Mouse (Mus musculus): ENCODE measurements at regions not wholly inside any gene's neighbourhood (a gene's known extent, or its start where the extent isn't known, plus 50 kb on each side); places are given as distances from the start of the nearest gene placed in this dataset.

- no peak for DNase-seq
Measured at GRCm38 (mm10) chr6:14298167-14298566, 426.8 kb upstream of the 2610001J05Rik start.

- no peak for DNase-seq
Measured at GRCm38 (mm10) chr6:14297428-14297827, 426.1 kb upstream of the 2610001J05Rik start.

- DNase-seq = no peak
Measured at GRCm38 (mm10) chr6:14290843-14291242, 419.5 kb upstream of the 2610001J05Rik start.

- DNase-seq = no peak
Measured at GRCm38 (mm10) chr6:14281476-14281875, 410.2 kb upstream of the 2610001J05Rik start.

GRCm38 (mm10) chr6:14261941-14262340 lies 390.6 kb upstream of the 2610001J05Rik start:
- DNase-seq = no peak

- no peak for DNase-seq
Measured at GRCm38 (mm10) chr6:14240331-14240730, 369.0 kb upstream of the 2610001J05Rik start.

GRCm38 (mm10) chr6:14239151-14239550 lies 367.8 kb upstream of the 2610001J05Rik start:
- peak; percentile 5 for DNase-seq

- DNase-seq = no peak
Measured at GRCm38 (mm10) chr6:14230823-14231222, 359.5 kb upstream of the 2610001J05Rik start.

- peak; percentile 27 for DNase-seq
Measured at GRCm38 (mm10) chr6:14207509-14207908, 336.2 kb upstream of the 2610001J05Rik start.

GRCm38 (mm10) chr6:14197107-14197506 lies 325.8 kb upstream of the 2610001J05Rik start:
- no peak for DNase-seq

- no peak for DNase-seq
Measured at GRCm38 (mm10) chr6:14195351-14195750, 324.0 kb upstream of the 2610001J05Rik start.

GRCm38 (mm10) chr6:14191387-14192023 lies 320.2 kb upstream of the 2610001J05Rik start:
- no peak for DNase-seq

GRCm38 (mm10) chr6:14185921-14186420 lies 314.7 kb upstream of the 2610001J05Rik start:
- DNase-seq = peak; percentile 6

- no peak for DNase-seq
Measured at GRCm38 (mm10) chr6:14147370-14147769, 276.1 kb upstream of the 2610001J05Rik start.

GRCm38 (mm10) chr6:14146394-14146793 lies 275.1 kb upstream of the 2610001J05Rik start:
- no peak for DNase-seq

- DNase-seq = no peak
Measured at GRCm38 (mm10) chr6:14142107-14142751, 270.9 kb upstream of the 2610001J05Rik start.

GRCm38 (mm10) chr6:14130392-14131144 lies 259.2 kb upstream of the 2610001J05Rik start:
- no peak for DNase-seq

GRCm38 (mm10) chr6:14129394-14129793 lies 258.1 kb upstream of the 2610001J05Rik start:
- DNase-seq = no peak

GRCm38 (mm10) chr6:14122311-14122710 lies 251.0 kb upstream of the 2610001J05Rik start:
- no peak for DNase-seq

GRCm38 (mm10) chr6:14121479-14121878 lies 250.2 kb upstream of the 2610001J05Rik start:
- no peak for DNase-seq

GRCm38 (mm10) chr6:14094907-14095306 lies 223.6 kb upstream of the 2610001J05Rik start:
- DNase-seq = no peak

GRCm38 (mm10) chr6:14081884-14082283 lies 210.6 kb upstream of the 2610001J05Rik start:
- DNase-seq = no peak

GRCm38 (mm10) chr6:14063735-14064134 lies 192.4 kb upstream of the 2610001J05Rik start:
- peak; percentile 18 for DNase-seq

- DNase-seq = no peak
Measured at GRCm38 (mm10) chr6:14046560-14046959, 175.2 kb upstream of the 2610001J05Rik start.

All from right cerebral cortex, adult 18-20 months (tissue).